Mouse (Mus musculus) telencephalon, adult 2 months (tissue): ENCODE measurements around the gene Bmp7.

ENCODE experiments used
- DNase-seq: peaks from one replicate; pipeline ENCODE4 v3.0.0-alpha.2; 2011; ENCODE audit warnings: low read depth, low spot score

The Bmp7 gene

GRCm38 (mm10) chr2:172940003-172940798 is at the start of gene Bmp7:
Gene Bmp7 (minus strand): TSS chr2:172940321.
- peak; percentile 4 for DNase-seq

- DNase-seq, result no peak
Observed at GRCm38 (mm10) chr2:172982776-172983561, 42.8 kb upstream of the Bmp7 start.

DNA sequence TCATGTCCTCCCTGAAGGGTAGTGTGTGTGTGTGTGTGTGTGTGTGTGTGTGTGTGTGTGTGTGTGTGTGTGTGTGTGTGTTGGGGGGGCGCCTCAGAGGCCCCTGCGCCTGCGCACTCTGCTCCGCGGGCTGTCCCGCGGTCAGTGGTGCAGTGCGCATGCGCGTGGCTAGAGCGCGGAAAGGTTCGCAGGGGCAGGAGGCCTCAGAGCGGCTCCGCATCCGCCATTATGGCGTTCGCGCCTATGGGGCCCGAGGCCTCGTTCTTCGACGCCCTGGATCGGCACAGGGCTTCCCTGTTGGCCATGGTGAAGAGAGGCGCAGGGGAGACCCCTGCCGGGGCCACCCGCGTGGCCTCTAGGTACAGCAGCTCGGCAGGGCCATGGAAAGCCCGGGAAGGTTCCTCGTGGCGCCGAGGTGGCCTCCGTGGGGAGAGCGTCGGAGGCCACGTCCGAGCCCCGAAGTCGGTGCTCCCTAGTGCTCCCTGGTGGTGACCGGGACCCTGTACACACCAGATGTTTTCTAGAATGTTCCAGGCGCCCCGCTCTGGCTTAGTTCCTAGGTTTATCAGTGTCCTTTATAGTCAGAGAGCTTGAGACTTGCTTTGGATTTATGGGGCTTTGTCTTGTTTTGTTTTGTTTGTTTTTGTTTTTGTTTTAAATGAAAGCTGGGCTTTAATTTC is 39.7 kb upstream of the Bmp7 start:
- DNase-seq, result no peak

GRCm38 (mm10) chr2:172978131-172978633 is 38.1 kb upstream of the Bmp7 start:
- no peak for DNase-seq

- DNase-seq, result no peak
Observed at GRCm38 (mm10) chr2:172977409-172978130, 37.4 kb upstream of the Bmp7 start, which contains the start of gene Spo11. Gene Spo11 (plus strand): TSS chr2:172977700.

GRCm38 (mm10) chr2:172976661-172977238 is 36.6 kb upstream of the Bmp7 start:
- DNase-seq, result no peak

DNA sequence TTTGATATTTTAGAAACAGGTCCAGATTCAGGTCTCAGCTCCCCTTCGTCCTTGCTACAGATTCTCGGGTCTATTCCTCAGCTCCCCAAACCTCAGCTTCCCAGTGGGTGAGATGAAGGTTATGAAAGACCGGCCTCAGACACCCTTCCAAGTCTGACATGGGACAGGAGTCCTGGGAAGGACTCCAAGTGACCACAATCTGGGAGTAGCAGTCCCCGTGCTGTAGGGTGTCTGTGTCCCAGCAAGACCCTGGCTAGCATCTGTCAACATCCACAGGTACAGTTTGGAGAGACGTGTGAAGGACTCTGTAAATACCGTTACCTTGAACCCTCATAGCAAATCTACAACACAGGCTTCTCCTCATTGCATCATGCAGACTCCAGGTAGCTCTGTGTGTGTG is 35.0 kb upstream of the Bmp7 start:
- DNase-seq, result no peak

DNA sequence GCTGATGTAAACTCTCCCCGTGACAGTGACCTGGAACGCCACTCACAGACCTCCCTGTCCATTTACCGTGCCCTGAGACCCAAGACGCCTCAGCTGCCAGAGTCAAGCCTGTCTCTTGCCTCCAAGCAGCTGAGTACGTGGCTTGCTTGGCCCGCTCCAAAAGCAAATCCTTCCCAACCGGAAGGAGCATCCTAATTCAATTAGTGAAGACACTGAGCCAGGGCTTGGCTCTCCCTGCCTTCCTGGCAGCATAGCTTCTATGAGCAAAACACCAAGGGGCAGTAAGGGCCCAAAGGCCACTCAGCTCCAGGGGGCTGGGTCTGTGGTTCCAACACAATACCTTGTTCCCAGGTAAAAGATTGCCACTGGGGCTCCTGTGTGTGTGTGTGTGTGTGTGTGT is 34.6 kb upstream of the Bmp7 start:
- DNase-seq, result no peak

GRCm38 (mm10) chr2:172973806-172974565 is 33.9 kb upstream of the Bmp7 start:
- no peak for DNase-seq

GRCm38 (mm10) chr2:172971865-172972264 is 31.7 kb upstream of the Bmp7 start:
- DNase-seq, result no peak

DNA sequence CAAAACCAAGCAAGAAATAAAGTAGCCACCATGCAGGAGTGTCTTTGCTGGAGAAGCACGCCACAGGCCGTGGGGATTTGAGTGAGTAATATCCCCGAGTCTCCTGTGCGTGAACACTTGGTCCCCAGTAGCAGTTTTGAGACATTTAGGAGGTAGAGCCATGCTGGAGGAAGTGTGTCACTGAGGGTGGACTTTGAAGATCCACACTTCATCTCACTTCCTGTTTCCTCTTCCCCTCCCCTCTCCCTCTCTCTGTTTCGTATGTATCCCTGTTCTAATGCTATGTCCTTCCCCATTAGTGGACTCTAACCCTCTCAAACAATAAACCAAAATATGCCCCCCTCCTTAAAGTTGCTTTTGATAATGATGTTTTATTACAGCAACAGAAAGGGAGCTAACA is 26.4 kb upstream of the Bmp7 start:
- DNase-seq, result no peak

GRCm38 (mm10) chr2:172965249-172965648 is 25.1 kb upstream of the Bmp7 start:
- DNase-seq, result no peak

GRCm38 (mm10) chr2:172961211-172961610 is 21.1 kb upstream of the Bmp7 start:
- no peak for DNase-seq

DNA sequence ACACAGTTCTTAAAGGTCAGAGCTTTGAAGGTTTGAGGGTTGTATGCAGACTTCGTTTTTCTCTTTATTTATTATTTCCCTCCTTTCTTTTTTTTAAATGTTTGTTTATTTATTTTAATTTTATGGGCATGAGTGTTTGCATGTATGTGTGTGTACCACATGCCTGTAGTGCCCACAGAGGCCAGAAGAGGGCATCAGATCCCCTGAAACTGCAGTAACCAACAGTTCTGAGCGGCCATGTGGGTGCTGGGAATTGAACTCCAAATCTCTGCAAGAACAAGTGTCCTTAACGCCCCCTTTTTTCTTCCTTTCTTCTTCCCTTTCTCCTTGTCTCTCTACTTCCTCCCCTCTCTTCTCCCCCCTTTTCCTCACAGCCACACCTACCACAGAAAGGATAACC is 20.2 kb upstream of the Bmp7 start:
- DNase-seq, result no peak

- DNase-seq, result no peak
Observed at GRCm38 (mm10) chr2:172959006-172959768, 19.1 kb upstream of the Bmp7 start.

DNA sequence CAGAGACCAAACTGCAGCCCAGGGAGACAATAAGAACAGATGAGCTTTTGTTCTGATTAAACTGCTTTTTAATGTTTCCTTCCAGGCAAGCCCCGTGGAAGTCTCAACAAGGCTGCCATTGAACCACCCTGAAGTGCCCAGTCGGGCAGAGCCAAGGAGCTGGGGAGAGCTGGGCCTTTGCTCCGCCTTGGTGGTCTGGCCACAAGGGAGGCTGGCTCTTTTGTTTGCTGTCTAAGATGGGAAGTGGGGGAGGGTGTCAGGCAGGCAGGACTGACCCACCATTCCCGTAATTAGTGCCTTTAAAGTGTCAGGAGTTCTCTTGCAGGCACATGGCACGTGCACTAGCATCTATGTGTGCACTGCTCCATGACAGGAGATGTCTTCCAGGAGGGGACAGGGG is 18.5 kb upstream of the Bmp7 start:
- DNase-seq, result no peak

DNA sequence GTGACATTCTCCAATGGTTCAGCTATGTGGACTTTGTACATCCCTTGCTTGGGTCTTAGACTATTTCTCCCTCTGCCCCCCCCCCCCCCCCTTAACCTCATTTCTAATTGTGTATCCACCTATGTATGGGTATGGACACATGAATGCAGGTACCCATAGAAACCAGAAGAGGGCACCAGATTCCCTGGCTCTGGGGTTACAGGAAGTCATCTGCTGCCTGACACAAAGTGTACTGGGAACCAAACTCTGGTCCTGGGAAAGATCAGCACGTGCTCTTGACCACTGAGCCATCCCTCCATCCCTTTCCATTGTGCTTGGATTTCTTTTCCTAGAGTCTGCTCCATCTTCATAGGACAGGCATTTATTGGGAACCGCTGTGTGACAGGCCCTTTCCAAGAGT is 11.9 kb upstream of the Bmp7 start:
- no peak for DNase-seq

- DNase-seq, result no peak
Observed at GRCm38 (mm10) chr2:172950722-172951121, 10.6 kb upstream of the Bmp7 start.

DNA sequence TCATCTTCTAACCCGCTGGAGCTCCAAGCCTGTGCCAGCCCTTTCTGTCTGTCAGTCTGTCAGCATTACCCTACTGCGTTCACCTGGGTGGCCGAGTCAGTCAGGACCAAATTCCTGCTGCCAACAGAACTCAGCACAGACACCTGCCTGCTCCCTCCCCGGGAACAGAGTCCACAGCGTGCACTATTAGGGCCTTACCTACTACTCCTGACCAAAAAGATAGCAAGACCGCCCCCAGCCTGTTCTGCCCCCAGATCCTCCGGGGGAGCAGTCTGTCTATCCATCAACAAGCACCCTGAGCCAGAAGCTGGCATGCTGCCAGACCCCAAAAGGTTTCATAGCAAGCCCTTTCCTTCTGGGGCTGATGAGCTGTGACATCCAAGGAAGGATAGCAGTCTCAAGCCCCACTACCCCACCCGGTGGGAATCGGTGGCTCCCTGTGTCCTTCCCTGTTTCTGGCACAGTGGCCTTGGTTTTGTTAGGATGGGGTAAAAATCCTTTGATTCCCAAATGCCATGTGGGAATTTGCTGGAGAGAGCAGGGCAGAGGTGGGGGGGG is 10.1 kb upstream of the Bmp7 start:
- DNase-seq, result no peak
